Mouse (Mus musculus) neural tube, embryonic 14.5 days (tissue): ENCODE measurements around the gene Fgfr2. TPM values are rescaled to one million over a fixed set of nuclear protein-coding genes. Genes with fewer than 3 reads are reported as not detected.
"Not testable (repeated sequence)": the region's sequence is repeated elsewhere in the genome, so short reads cannot be mapped to it uniquely, and the experiment has no call there.

Experiments
- ATAC-seq: fragments of 200-750 bp; cut with Nextera tagmentation; 2 replicates; pipeline ENCODE4 v1.8.0; 2017; ENCODE audit warnings: low read depth, mild to moderate bottlenecking, moderate TSS enrichment, moderate library complexity
- H3K27ac ChIP-seq: fragments of 300-500 bp; sonication (generic); 2 replicates; pipeline ENCODE4 v1.5.1; 2014; ENCODE audit warnings: low read depth, mild to moderate bottlenecking, control low read depth, low read length, moderate library complexity, mixed read lengths
- H3K27me3 ChIP-seq: fragments of 300-500 bp; sonication (generic); 2 replicates; pipeline ENCODE4 v1.6.1; 2014; ENCODE audit warnings: low read length; ENCODE audit not compliant: control insufficient read depth, insufficient read depth
- H3K36me3 ChIP-seq: fragments of 300-500 bp; sonication (generic); 2 replicates; pipeline ENCODE4 v1.6.1; 2014; ENCODE audit warnings: low read length, mixed read lengths; ENCODE audit not compliant: control insufficient read depth, insufficient read depth
- H3K4me1 ChIP-seq: fragments of 300-500 bp; sonication (generic); 2 replicates; pipeline ENCODE4 v1.6.1; 2014; ENCODE audit warnings: low read length; ENCODE audit not compliant: control insufficient read depth, insufficient read depth
- H3K4me2 ChIP-seq: fragments of 300-500 bp; sonication (generic); 2 replicates; pipeline ENCODE4 v1.6.1; 2014; ENCODE audit warnings: mild to moderate bottlenecking, low read depth, low read length, control low read depth
- H3K4me3 ChIP-seq: fragments of 300-500 bp; sonication (generic); 2 replicates; pipeline ENCODE4 v1.5.1; 2014; ENCODE audit warnings: low read depth, low read length, control low read depth, mixed read lengths
- H3K9ac ChIP-seq: fragments of 300-500 bp; sonication (generic); replicated peaks from 2 replicates; pipeline ENCODE4 v1.6.1; 2014; ENCODE audit warnings: low read depth, mild to moderate bottlenecking, control low read depth, low read length, mixed read lengths
- H3K9me3 ChIP-seq: fragments of 300-500 bp; sonication (generic); 2 replicates; pipeline ENCODE4 v1.6.1; 2016; ENCODE audit warnings: low read length; ENCODE audit not compliant: control insufficient read depth
- WGBS: fragments of 180-500 bp; shearing (Covaris S2); extraction: QIAGEN DNeasy Blood & Tissue Kit; methylation state at CpG from one replicate; pipeline ENCODE4 v1.1.7; 2014; 5-methylcytosine and 5-hydroxymethylcytosine counted together
- polyA plus RNA-seq: library from polyadenylated mRNA; unstranded; fragments of >200 nt; fragmentation: Nextera tagmentation; extraction: Ambion mirVana; gene quantifications from 2 replicates; pipeline ENCODE4 v1.2.1, GENCODE M21; 2014

Gene Fgfr2
- polyA plus RNA-seq, 1 experiment from 2014 or later = 28.1 TPM

DNA sequence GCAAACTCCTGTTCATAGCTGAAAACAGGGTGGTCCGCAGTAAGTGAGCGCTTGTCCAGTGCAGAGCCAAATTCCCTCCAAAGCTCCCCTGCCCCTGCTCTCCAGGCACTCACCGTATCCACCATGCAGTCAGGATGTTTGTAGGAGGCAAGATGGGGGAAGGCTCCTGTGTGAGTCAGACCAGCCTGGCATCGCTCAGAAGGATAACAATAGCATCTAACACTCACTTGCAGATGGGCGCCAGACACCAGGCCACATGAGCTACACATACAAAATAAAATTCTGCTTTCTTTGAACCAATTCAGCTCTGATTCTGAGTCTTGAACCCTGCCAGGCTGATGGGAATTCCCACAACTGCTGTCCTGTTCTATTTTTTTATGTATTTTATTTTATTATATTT is 2519.6 kb downstream of the Fgfr2 start:
- H3K36me3 ChIP-seq = no peaks in the 10 kb centered on the region
- no peak overlapping the region for H3K27ac ChIP-seq
- H3K27me3 ChIP-seq = no peaks in the 10 kb centered on the region
- H3K4me1 ChIP-seq = no peaks in the 10 kb centered on the region
- H3K4me3 ChIP-seq = no peak overlapping the region
- no peak overlapping the region for H3K4me2 ChIP-seq
- no peak for ATAC-seq
- H3K9me3 ChIP-seq = no peaks in the 10 kb centered on the region
- WGBS = 89% methylated on average over 5 of the region's 5 CpGs
- H3K9ac ChIP-seq = no peak overlapping the region

DNA sequence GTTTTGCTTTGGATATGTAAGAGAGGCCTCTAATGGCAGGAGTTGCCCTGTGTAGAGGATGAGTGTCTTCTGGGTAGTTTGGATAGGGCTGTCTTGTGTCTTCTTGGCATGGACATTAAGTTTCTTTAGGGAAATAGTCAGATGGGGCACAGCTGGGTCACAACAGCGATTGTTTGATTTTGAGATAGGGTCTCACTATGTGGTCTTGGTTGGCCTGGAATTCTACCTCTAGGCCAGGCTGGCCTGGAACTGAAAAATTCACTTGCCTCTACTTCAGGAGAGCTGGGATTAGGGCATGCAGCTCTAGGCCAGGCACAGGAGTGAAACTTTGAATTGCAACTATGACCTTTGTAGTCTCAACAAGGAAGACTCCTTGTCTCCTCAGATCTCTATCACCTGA is 2520.3 kb downstream of the Fgfr2 start:
- Histone ChIP-seq H3K9ac (no peak overlapping the region), H3K4me3 (no peak overlapping the region), H3K4me2 (no peak overlapping the region), H3K27ac (no peak overlapping the region), H3K4me1 (no peaks in the 10 kb centered on the region), H3K9me3 (no peaks in the 10 kb centered on the region), H3K27me3 (no peaks in the 10 kb centered on the region), H3K36me3 (no peaks in the 10 kb centered on the region)
- no peak for ATAC-seq
- 90% methylated on average over 1 of the region's 1 CpGs for WGBS

DNA sequence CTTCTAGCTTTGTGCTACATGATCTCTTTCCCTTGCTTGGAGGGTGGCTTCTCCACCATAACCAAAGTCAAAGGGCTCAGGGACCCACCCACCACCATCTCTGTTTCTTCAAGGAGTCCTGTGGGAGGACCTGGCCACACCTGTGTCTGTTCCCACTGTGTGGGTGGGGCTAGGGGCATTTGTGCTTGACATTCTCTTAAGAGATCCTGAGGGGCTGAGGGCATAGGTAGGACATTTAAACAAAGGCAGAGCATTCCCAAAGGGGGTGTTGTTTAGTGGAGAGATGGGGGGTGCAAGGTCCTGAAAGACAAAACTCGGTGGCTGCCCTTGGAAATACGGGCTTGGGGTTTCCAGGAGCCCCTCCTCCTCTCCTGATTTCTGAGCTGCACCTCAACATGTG is 2522.6 kb downstream of the Fgfr2 start:
- WGBS = 74% methylated on average over 2 of the region's 2 CpGs
- Histone ChIP-seq H3K36me3 (no peaks in the 10 kb centered on the region), H3K27ac (no peak overlapping the region), H3K4me3 (no peak overlapping the region), H3K4me1 (no peaks in the 10 kb centered on the region), H3K27me3 (no peaks in the 10 kb centered on the region), H3K9me3 (no peaks in the 10 kb centered on the region), H3K9ac (no peak overlapping the region), H3K4me2 (no peak overlapping the region)
- ATAC-seq = no peak

DNA sequence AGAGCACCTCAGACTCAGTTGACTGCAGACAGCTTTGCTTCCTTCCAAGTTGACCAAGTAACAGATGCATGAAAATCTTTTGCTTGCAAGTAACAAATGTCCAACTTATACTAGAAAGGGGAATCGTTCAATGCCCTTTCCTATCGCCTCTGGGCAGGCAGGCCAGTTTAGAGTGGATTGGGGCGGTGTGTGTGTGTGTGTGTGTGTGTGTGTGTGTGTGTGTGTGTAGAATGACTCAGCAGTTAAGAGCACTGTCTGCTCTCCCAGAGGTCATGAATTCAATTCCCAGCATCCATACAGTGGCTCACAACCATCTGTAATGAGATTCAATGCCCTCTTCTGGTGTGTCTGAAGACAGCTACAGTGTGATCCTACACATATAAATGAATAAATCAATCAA is 2523.1 kb downstream of the Fgfr2 start:
- Histone ChIP-seq H3K36me3 (no peaks in the 10 kb centered on the region), H3K4me1 (no peaks in the 10 kb centered on the region), H3K27ac (no peak overlapping the region), H3K27me3 (no peaks in the 10 kb centered on the region), H3K9ac (no peak overlapping the region), H3K9me3 (no peaks in the 10 kb centered on the region), H3K4me3 (no peak overlapping the region), H3K4me2 (no peak overlapping the region)
- ATAC-seq = no peak
- WGBS = 97% methylated on average over 3 of the region's 3 CpGs

DNA sequence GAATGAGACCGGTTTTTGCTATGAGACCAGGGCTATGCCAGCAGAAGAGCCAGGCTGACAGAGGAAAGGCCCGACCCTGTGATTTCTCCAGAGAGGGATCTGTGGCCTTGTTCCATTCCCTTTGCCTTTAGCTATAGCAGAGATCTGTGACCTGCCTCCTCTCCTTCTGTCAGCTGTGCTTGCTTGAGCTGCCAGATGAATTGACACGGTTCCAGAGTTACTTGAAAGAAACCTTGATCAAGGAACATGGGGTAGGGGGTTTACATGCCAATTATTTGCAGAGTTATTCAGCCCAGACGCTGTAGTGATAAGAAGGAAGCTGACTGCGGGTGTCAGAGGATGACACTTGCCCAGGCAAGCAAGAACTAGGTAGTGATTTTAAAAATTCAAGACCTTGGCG is 2525.6 kb downstream of the Fgfr2 start:
- no peak overlapping the region for H3K4me3 ChIP-seq
- H3K36me3 ChIP-seq = no peaks in the 10 kb centered on the region
- no peaks in the 10 kb centered on the region for H3K27me3 ChIP-seq
- 64% methylated on average over 6 of the region's 6 CpGs for WGBS
- no peak overlapping the region for H3K4me2 ChIP-seq
- H3K4me1 ChIP-seq = no peaks in the 10 kb centered on the region
- no peaks in the 10 kb centered on the region for H3K9me3 ChIP-seq
- H3K27ac ChIP-seq = peak overlapping the region; percentile 4; the same call in 1 of the 2 replicates
- H3K9ac ChIP-seq = no peak overlapping the region
- no peak for ATAC-seq

DNA sequence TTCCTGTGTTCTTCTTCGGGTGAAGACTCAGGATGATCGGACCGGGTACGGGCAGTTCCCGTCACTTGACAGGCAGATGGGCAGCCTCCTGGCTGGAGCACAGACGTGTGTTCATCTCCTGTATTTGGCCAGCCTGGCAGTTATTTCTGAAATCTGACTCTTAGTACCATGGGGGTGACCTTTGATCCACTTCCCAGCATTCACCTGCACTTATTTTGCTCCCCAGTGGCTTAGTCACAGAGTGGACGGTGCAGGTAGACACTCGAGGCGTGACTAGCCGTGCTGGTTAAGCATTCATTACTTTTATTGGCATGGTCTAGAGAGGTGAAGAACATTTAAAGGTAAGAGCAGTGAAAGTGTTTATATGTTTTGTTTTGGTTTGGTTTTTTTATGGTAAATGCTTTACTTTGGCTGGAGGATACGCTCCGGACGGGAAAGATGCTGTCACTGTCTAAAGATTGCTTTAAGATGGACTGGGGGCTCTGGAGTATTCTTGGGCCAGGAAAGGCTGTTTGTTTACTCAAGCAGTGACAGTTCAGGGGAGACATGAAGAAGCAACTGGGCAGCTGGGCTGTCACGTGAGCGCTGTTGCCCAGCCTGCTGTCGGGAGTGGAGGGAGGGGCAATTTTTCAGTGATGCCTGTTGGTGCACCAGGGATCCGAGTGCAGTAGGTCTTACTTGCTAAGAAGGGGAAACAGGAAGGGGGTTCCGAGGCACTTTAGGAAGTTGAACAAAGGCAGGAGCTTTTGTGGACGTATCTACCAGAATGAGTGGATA is 2526.9 kb downstream of the Fgfr2 start:
- H3K4me2 ChIP-seq, H3K9ac ChIP-seq, H3K4me1 ChIP-seq, H3K9me3 ChIP-seq, H3K27ac ChIP-seq, ATAC-seq, H3K36me3 ChIP-seq, H3K27me3 ChIP-seq, H3K4me3 ChIP-seq: not testable (repeated sequence)
- WGBS = 55% methylated on average over 9 of the region's 19 CpGs

DNA sequence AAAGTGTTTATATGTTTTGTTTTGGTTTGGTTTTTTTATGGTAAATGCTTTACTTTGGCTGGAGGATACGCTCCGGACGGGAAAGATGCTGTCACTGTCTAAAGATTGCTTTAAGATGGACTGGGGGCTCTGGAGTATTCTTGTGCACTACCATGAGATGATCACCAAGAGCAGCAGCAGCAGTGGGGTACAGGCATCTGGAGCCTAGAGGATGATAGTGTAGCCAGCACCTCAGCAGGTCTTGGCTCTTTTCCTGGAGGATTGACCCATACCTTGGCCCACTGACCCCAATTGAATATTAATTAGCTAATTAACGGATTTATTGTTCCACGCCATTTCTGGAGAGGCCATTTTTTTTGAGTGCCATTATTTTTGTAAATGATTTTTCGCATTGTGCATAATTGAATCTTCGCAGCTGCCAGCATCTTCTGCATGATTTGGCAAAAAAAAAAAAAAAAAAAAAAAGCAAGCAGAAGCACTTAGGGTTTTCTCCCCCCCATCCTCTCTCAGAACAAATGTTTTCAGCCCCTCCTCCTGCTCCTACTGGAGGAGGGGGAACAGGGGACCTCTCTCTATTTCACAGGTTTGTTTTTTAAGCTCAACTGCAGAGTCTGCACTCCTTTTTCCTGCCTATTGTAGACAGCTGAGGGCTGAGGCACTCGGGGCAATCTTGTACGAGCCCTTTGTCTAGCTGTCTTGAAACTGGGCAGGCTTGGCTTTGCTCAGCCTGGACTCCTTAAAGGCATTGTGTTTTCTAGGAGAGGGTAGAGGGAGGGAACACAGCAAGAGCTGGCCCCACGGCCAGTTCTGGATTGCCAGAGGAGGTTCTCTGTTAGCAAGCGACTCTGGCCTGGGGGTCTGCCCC is 2529.5 kb downstream of the Fgfr2 start:
- not testable (repeated sequence) for H3K4me2 ChIP-seq, H3K9me3 ChIP-seq, H3K27ac ChIP-seq, H3K4me1 ChIP-seq, H3K4me3 ChIP-seq, H3K9ac ChIP-seq, H3K27me3 ChIP-seq, H3K36me3 ChIP-seq
- 41% methylated on average over 6 of the region's 11 CpGs for WGBS
- peak; percentile 62 for ATAC-seq

DNA sequence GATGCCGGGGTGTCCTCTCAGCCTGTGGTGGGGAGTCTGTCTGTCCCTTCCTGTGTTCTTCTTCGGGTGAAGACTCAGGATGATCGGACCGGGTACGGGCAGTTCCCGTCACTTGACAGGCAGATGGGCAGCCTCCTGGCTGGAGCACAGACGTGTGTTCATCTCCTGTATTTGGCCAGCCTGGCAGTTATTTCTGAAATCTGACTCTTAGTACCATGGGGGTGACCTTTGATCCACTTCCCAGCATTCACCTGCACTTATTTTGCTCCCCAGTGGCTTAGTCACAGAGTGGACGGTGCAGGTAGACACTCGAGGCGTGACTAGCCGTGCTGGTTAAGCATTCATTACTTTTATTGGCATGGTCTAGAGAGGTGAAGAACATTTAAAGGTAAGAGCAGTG is 2530.2 kb downstream of the Fgfr2 start:
- WGBS = no CpG with 5 or more reads among the region's 11 CpGs
- H3K9ac ChIP-seq, H3K36me3 ChIP-seq, H3K9me3 ChIP-seq, H3K27ac ChIP-seq, H3K4me1 ChIP-seq, ATAC-seq, H3K4me3 ChIP-seq, H3K27me3 ChIP-seq, H3K4me2 ChIP-seq: not testable (repeated sequence)

DNA sequence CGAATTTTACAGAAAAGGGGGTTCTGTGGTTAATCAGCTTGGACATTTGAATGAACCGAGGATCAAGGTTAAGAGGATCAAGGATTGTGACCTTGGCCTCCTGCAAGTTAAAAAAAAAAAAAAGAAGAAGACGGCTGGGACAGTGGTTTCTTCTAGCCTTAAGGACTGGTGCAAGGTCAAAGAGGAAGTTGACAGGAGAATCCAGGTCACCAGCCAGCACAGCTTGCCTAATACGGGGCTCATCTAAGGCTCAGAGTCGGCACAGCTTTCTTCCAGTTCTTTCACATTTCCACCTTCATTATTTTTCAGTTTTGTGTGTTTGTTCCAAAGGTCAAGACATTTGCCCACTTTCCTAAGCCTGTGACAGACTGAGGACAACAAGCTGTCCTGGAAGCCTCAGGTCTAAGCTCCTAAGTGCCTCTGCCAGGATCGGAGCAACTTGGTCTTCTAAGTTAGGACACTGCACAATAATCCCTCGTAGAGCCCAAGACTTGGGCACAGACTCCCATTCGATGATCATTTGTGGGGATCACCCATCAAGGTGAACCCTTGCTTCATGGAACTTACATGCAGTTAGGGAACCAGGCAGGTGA is 2532.2 kb downstream of the Fgfr2 start:
- ATAC-seq = no peak
- Histone ChIP-seq H3K36me3 (no peaks in the 10 kb centered on the region), H3K4me1 (no peaks in the 10 kb centered on the region), H3K9ac (no peak overlapping the region), H3K4me2 (no peak overlapping the region), H3K9me3 (no peaks in the 10 kb centered on the region), H3K27me3 (no peaks in the 10 kb centered on the region), H3K27ac (no peak overlapping the region), H3K4me3 (no peak overlapping the region)
- 89% methylated on average over 8 of the region's 8 CpGs for WGBS
